Mouse (Mus musculus) Patski (cell line): ENCODE measurements around the gene Prkaa2. TPM values are rescaled to one million over a fixed set of nuclear protein-coding genes. Genes with fewer than 3 reads are reported as not detected.
A peak's percentile ranks its signal among the peaks of the same experiment; 100 is the strongest.

Experiments
- ATAC-seq: fragments of 100-300 bp; one replicate; pipeline ENCODE4 v1.8.0; 2021
- CTCF ChIA-PET: fragments of 350-600 bp; sonication (Branson Sonifier 250); formaldehyde crosslinking; loops from one replicate; lab custom pipeline; 2022; ENCODE audit warnings: inconsistent platforms; lab: Charles Lee
- POLR2A ChIA-PET: fragments of 350-600 bp; sonication (Branson Sonifier 250); formaldehyde crosslinking; loops from one replicate; lab custom pipeline; 2022; ENCODE audit warnings: antibody characterized with exemption, inconsistent platforms; lab: Charles Lee
- DNase-seq: peaks from one replicate; pipeline ENCODE4 v3.0.0-alpha.2; 2011; ENCODE audit warnings: low read depth, low spot score
- H3K27me3 ChIP-seq: fragments of 371-371 bp; one replicate; pipeline ENCODE4 v1.5.1; 2021
- CTCF ChIP-seq: fragments of 100-300 bp; IDR thresholded peaks from one replicate; pipeline ENCODE4 v1.5.1; 2021
- in situ Hi-C: fragments of 300-500 bp; cut with MboI; formaldehyde crosslinking; loops from 3 replicates; pipeline ENCODE4 v1.11.1; 2018; ENCODE audit warnings: low pct_unique_long_range_greater_than_20kb, mixed read lengths
- polyA plus RNA-seq: library from polyadenylated mRNA; unstranded; gene quantifications from one replicate; pipeline ENCODE4 v1.2.3, GENCODE M21; 2021

Gene Prkaa2
- polyA plus RNA-seq, 1 experiment from 2014 or later: 12.6 TPM

DNA sequence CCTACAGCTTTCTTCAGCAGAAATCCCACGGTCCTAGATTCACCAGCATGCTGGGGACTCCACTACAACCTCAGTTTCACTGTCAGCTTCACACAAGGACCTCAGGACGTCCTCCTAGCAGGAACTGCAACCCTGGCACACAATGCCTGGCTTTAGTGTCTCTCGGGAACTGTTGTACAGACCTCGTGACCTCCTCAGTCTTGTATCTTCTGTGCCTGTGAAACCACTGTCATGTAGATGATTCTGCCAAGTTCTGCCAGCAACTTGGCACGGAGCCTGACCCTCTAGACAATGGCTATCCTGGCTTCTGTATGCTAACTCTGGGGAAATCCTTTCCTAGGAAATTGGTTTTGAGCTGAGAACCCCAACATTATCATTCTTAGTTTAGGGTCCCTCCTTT lies 14.4 kb downstream of the Prkaa2 start:
- ATAC-seq (no peak), DNase-seq (no peak)
- TF ChIP-seq CTCF: no peak
- ChIA-PET CTCF (no interaction called here), POLR2A (interaction anchor here (0.5 kb wide), 1 partner anchor 674 kb away, joined by 3 read pairs; no protein-coding TSS in a partner anchor)
- no peaks in the 10 kb centered on the region for H3K27me3 ChIP-seq
- in situ Hi-C loops: no loop called here

DNA sequence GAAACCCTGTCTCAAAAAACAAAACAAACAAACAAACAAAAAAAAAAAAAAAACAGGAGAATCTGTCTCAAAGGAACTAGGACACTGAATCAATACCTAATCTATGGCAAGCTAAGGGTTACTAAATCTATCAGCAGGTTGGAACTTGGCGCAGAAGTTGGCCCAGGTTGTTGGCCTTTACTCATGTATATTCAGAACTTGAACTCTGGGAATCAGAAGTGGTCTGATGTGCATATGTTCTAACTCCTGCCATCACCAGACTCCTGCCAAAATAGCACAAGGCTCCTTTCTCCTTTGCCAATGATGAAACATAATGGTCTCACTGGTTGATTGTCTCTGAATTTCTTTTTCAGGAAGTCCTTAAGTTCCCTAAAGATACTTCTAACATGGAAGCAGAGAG lies 15.7 kb downstream of the Prkaa2 start:
- POLR2A ChIA-PET: interaction anchor here (0.6 kb wide), 1 partner anchor 34 kb away, joined by 3 read pairs; no protein-coding TSS in a partner anchor
- CTCF ChIA-PET: no interaction called here
- in situ Hi-C loops: no loop called here
- DNase-seq: no peak
- H3K27me3 ChIP-seq: no peaks in the 10 kb centered on the region
- no peak for TF ChIP-seq CTCF
- ATAC-seq: no peak

DNA sequence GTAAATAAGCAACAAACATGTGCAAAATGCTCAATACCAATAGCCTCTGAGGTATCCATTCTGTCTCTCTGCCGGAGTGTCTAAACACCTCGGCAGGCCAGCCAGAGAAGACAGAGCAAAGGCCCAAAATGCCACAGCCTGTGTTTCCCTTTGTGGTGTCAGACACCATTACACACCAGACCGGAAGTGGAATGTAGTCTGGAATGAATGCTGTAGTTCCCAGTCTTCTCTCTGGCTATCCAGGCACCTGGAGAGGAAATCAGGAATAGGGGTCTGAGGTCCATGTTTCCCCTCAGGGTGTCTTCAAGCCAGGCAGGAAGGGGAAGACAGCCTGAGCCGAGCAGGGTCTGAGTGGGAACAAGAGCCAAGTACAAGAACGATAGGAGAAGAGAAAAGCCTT lies 19.3 kb downstream of the Prkaa2 start:
- in situ Hi-C loops: no loop called here
- ChIA-PET CTCF (interaction anchor here (1.3 kb wide), 1 partner anchor 20 kb away, joined by 4 read pairs; no protein-coding TSS in a partner anchor), POLR2A (no interaction called here)
- ATAC-seq: no peak
- TF ChIP-seq CTCF: no peak
- no peaks in the 10 kb centered on the region for H3K27me3 ChIP-seq
- no peak for DNase-seq

DNA sequence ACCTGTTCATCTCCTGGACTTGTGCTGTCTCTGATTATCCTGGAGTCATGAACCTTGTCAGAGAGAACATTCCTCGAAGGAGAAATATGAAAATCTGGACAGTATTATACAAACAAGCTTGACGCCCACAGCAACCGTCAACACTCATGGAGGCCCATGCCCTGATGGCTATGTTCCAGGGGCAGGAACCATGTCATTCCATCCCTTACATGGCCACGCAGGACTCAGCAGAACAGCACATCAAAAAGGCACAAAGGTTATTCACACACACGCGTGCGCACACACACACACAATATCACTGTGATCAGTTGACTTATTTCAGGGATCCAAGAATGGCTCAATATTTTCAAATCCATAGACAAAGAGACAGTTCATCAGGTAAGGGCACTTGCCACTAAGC lies 20.3 kb downstream of the Prkaa2 start:
- H3K27me3 ChIP-seq: no peaks in the 10 kb centered on the region
- DNase-seq: no peak
- no peak for ATAC-seq
- in situ Hi-C loops: no loop called here
- TF ChIP-seq CTCF: no peak
- ChIA-PET POLR2A (no interaction called here), CTCF (interaction anchor here (0.7 to 1.2 kb wide), 2 partner anchors 9 to 18 kb away, joined by 4 to 5 read pairs; no protein-coding TSS in a partner anchor)

DNA sequence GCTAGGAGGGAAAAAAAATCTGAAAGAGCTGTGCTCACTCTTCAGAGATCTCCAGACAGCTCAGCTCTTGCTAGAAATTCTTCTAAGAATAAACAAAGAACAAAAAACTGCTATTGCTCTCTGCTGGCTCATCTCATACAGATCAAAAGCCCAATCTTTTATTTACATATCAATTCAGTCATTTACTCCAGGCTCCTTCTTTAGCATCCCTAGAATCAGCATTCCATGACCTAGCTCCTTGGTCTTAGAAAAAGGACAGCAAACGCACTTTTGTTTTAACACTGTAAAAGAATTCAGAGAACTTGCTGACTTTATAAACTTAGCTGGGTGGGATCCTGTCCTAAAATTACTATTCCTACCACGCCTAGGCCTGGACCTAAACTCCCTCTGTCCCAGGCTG lies 21.0 kb downstream of the Prkaa2 start:
- DNase-seq: no peak
- in situ Hi-C loops: no loop called here
- CTCF ChIA-PET: interaction anchor here (0.7 to 1.2 kb wide), 2 partner anchors 10 to 19 kb away, joined by 4 to 5 read pairs; no protein-coding TSS in a partner anchor
- POLR2A ChIA-PET: no interaction called here
- no peak for TF ChIP-seq CTCF
- no peaks in the 10 kb centered on the region for H3K27me3 ChIP-seq
- no peak for ATAC-seq

DNA sequence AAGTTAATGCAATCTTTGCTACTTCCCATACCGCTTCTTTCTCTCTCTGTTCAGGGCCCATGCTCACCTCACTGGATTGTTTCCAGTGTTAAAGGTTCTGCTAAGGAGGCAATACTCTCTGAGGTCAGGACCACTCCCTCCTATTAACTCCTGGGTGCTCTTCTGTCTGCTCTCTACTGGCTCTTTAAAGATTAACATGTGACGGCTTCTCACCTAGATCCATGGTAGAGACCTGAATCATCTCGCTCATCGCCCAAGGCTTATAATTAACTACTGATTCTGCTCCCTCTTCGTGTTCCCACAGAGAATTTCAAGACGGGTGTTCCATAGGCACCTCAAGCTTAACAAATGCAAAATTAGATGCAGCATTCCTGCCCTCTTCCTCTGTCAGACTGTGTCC lies 33.5 kb downstream of the Prkaa2 start:
- in situ Hi-C loops: no loop called here
- POLR2A ChIA-PET: no interaction called here
- no peak for DNase-seq
- no peaks in the 10 kb centered on the region for H3K27me3 ChIP-seq
- peak; percentile 79 for ATAC-seq
- CTCF ChIA-PET: no interaction called here
- no peak for TF ChIP-seq CTCF

DNA sequence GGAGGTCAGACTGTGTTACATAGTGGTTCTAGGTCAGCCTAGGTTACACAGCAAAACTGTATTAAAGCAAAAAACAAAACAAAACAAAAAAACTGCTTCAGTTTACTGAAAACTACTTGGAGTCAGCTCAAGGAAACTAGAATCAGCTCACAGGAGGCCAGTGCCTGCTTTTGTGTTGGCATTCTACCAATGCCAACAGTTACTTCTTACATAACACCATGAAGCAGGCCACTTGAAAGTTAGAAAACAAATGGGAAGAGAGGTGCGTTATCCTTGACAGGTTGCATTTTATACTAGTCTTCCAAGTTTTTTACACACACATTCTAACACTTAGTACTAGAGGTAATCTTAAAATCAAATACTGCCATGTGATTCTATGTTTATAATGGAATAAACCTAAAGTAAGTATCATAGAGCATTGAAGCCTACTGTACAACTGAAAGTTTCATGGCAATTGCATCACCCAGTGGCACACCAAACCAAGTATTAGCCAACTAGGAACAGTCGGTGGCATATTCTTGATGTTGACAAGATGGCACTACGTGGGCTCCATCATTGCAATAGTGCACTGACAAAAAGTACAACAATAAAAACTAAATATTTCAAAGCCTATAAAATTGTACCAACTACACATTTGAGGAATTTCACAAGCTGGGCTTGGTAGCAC lies 37.8 kb downstream of the Prkaa2 start:
- TF ChIP-seq CTCF: no peak
- no peak for ATAC-seq
- in situ Hi-C loops: no loop called here
- no peak for DNase-seq
- ChIA-PET CTCF (interaction anchor here (0.9 to 2.9 kb wide), 12 partner anchors 12 to 50 kb away, joined by 3 to 38 read pairs (median 10); partner anchors contain the start of gene Prkaa2), POLR2A (interaction anchor here (1.6 kb wide), 1 partner anchor 37 kb away, joined by 6 read pairs; no protein-coding TSS in a partner anchor)
- no peaks in the 10 kb centered on the region for H3K27me3 ChIP-seq

DNA sequence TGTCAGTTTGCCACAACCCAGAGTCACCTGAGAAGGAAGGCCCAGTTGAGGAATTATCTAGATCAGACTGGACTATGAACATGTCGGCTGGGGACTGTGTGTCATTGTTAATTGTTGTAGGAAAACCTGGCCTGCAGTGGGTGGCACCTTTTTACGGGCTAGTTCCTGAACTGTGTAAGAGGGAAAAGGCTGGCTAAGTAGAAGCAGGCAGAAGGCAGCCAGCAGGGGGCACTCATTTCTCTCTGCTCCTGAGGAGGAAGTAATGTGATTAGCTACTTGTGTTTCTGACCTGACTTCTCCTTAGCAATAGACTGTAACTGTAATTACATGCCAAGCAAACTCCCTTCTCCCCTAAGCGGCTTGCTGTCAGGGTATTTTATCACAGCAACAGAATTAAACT lies 38.7 kb downstream of the Prkaa2 start:
- ChIA-PET POLR2A (interaction anchor here (0.7 to 1.6 kb wide), 2 partner anchors 38 to 1264 kb away, joined by 3 to 6 read pairs; no protein-coding TSS in a partner anchor), CTCF (interaction anchor here (0.9 to 2.9 kb wide), 14 partner anchors 9 to 51 kb away, joined by 3 to 38 read pairs (median 8); partner anchors contain the start of gene Prkaa2)
- in situ Hi-C loops: no loop called here
- TF ChIP-seq CTCF: peak; percentile 72
- no peaks in the 10 kb centered on the region for H3K27me3 ChIP-seq
- ATAC-seq (peak; percentile 26), DNase-seq (no peak)

DNA sequence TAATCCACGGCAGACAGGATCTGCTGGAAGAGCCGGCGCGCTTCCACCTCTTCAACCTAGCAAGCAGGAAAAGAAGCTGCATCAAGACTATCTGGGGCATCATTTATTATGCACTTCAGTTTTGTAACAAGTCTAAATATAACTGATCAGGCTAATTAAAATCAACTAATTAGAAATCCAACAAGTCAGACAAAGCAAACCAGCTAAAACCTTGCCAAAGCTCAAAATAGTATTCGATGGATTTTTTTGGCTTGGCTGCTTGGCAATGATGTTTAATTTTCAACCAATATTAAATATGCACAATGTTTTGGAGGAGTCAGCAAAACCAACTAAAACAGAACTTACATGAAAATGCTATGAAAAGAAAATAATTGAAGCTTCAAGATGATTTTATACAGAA lies 58.4 kb downstream of the Prkaa2 start:
- ChIA-PET CTCF (interaction anchor here (1.3 to 1.6 kb wide), 3 partner anchors 11 to 71 kb away, joined by 3 to 4 read pairs (median 3); no protein-coding TSS in a partner anchor), POLR2A (no interaction called here)
- no peak for TF ChIP-seq CTCF
- ATAC-seq (no peak), DNase-seq (no peak)
- H3K27me3 ChIP-seq: no peaks in the 10 kb centered on the region
- in situ Hi-C loops: no loop called here

DNA sequence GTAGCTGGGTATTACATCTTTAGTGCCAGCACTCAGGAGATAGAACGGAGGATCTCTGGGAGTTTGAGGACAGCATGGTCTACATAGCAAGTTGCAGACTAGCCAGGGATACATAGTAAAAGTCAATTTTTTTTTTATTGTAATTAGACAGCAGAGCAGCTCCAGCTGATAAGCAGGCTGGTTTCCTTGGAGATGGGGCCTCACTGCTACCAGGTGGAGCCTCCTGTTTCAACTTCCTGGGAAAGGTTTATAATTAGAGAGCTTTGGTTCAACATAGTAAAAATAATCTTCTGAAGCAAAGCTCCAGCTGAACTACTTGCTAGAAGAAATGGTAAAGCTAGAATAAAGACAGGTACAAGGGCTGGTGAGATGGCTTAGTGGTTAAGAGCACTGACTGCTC lies 59.6 kb downstream of the Prkaa2 start:
- DNase-seq (no peak), ATAC-seq (no peak)
- POLR2A ChIA-PET: no interaction called here
- in situ Hi-C loops: no loop called here
- H3K27me3 ChIP-seq: no peaks in the 10 kb centered on the region
- TF ChIP-seq CTCF: no peak
- CTCF ChIA-PET: interaction anchor here (0.7 to 1.4 kb wide), 2 partner anchors 12 to 28 kb away, joined by 3 read pairs; no protein-coding TSS in a partner anchor

DNA sequence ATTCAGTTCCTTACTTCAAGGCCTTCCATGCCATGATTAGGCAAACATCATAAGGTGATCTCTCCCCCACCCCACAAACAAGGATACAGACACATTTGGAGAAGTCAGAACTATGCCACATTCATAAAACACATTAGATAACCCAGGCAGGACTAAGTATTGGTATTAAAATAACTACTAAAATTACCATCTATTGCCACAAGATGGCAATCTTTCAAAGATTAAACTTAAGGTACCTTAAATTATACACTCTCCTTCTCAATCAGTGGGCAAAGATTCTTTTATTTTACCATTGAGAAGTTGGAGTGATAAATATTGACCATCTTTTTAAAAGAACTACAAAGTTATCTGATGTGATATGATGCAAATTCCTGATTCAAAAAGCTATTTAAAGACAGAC lies 75.4 kb downstream of the Prkaa2 start:
- DNase-seq: no peak

More for the DNA sequence above, 75.4 kb downstream of the Prkaa2 start:
- CTCF ChIA-PET: interaction anchor here (1.1 to 1.5 kb wide), 4 partner anchors 9 to 87 kb away, joined by 3 to 5 read pairs (median 4); no protein-coding TSS in a partner anchor
- in situ Hi-C loops: loop anchor here (10.0 kb wide), 1 partner anchor 119 kb away; the partner anchor contains the start of gene Fyb2
- no peaks in the 10 kb centered on the region for H3K27me3 ChIP-seq
- ATAC-seq: no peak
- peak; percentile 33 for TF ChIP-seq CTCF
- POLR2A ChIA-PET: interaction anchor here (0.6 kb wide), 1 partner anchor 382 kb away, joined by 5 read pairs; no protein-coding TSS in a partner anchor
